Mouse (Mus musculus): ENCODE results near the gene Styx. TPM values are rescaled to one million over a fixed set of nuclear protein-coding genes. Genes with fewer than 3 reads are reported as not detected.
A peak's percentile ranks its signal among the peaks of the same experiment; 100 is the strongest.
"Not testable (repeated sequence)": the region's sequence is repeated elsewhere in the genome, so short reads cannot be mapped to it uniquely, and the experiment has no call there.

Gene Styx
- total and polyA plus RNA-seq, 3 experiments = 3.8 to 33.4 (median 26.3) TPM

DNA sequence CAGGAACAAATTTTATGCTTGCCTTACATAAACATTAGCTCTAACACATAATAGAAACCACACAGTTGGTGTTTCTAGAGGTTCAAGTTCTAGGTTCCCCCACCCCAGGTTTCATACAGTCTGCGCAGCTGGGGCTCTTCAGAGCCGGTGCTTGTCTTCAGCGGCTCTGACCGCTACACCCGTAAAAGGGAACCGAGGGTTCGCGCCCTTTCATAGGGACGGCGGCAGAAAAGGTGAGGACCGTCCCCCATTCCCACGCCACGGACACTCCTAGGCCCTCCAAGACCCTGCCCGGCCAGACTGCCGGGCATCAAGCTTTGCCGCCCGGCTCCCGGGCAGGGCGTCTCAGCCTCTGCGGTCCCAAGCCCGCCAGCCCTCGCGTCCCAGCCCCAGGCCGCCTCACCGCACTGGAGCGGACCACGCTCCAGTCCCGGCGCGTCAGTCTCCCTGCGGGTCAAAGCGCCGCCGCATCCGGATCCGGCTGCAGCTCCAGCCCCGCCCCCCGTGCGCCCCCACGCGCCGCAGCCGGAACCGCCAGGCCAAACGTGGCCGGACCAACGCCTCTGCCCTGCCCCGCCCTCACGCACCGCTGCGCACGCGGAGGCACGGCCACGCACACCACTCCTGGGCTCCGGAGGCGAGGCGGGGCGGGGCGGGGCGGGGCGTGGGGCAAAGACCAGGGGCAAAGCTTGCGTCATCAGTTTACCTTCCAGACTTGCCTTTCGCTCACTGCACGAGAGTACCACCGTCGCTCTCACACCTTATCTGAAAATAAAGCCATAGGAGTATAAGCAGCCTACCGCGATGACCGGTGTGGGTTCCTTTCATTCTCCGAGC is 37.7 kb downstream of the Styx start:
- Histone ChIP-seq H3K9ac (ENCODE audit: low read depth, low read length) (peak overlapping the region; percentile 73), H3K27me3 (ENCODE audit: control insufficient read depth, insufficient read depth, low read length) (no peaks in the 10 kb centered on the region), H3K4me3 (peak overlapping the region; percentile 91), H3K4me1 (ENCODE audit: control insufficient read depth, insufficient read depth, low read length) (peaks cover 2% of the 10 kb centered on the region; the same call in 1 of the 2 replicates), H3K27ac (peak overlapping the region; percentile 71), H3K36me3 (ENCODE audit: control insufficient read depth, insufficient read depth, low read length) (no peaks in the 10 kb centered on the region; the same call in 1 of the 2 replicates), H3K79me2 (replicated peaks; ENCODE audit: control insufficient read depth, insufficient read depth, low read length) (no peaks in the 10 kb centered on the region)
- TF ChIP-seq EP300 (IDR thresholded peaks at IDR 0.05; ENCODE audit: insufficient read depth, low read depth, low read length) = no peak
- peak; percentile 59 for TF ChIP-seq POLR2A (IDR thresholded peaks at IDR 0.05; ENCODE audit: insufficient read depth, low read depth, low read length)
- peak; percentile 52 for TF ChIP-seq CTCF (IDR thresholded peaks at IDR 0.05)
- WGBS = under 1% methylated on average over 71 of the region's 71 CpGs
- peak; percentile 94 to 95 for DNase-seq
- intact Hi-C loops (cut with DNase I) = loop anchor here (5.0 kb wide), 1 partner anchor 61 kb away; the partner anchor contains the start of gene Psmc6

DNA sequence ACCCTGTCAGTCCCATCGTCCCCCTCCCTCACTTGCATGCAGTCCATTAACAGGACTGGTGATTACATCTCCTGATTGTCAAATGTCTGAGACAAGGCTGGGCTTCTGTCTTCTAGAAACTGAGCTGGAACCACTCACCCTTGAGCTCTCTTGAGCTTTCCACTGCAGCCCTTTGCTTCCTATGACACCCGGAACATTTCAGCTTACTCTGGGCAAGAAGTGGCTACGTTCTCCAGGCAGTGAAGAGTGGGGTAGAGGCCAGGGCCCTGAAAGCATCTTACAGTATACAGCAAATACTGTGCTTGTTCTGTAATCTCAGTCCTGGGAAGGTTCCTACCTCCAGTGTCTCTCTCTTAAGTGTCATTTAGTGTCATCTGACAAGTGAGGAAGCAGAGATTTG is 38.3 kb downstream of the Styx start:
- H3K4me3 ChIP-seq = peak overlapping the region; percentile 91
- no peak for DNase-seq
- H3K9ac ChIP-seq (ENCODE audit: low read depth, low read length) = peak overlapping the region; percentile 73
- H3K4me1 ChIP-seq (ENCODE audit: control insufficient read depth, insufficient read depth, low read length) = peaks cover 2% of the 10 kb centered on the region; the same call in 1 of the 2 replicates
- H3K27me3 ChIP-seq (ENCODE audit: control insufficient read depth, insufficient read depth, low read length) = no peaks in the 10 kb centered on the region
- peak overlapping the region; percentile 71 for H3K27ac ChIP-seq
- no peak for TF ChIP-seq EP300 (IDR thresholded peaks at IDR 0.05; ENCODE audit: insufficient read depth, low read depth, low read length)
- no peak for TF ChIP-seq POLR2A (IDR thresholded peaks at IDR 0.05; ENCODE audit: insufficient read depth, low read depth, low read length)
- no peak for TF ChIP-seq CTCF (IDR thresholded peaks at IDR 0.05)
- 0% methylated on average over 3 of the region's 3 CpGs for WGBS
- intact Hi-C loops (cut with DNase I) = loop anchor here (5.0 kb wide), 1 partner anchor 62 kb away; the partner anchor contains the start of gene Psmc6
- H3K36me3 ChIP-seq (ENCODE audit: control insufficient read depth, insufficient read depth, low read length) = no peaks in the 10 kb centered on the region; the same call in 1 of the 2 replicates
- no peaks in the 10 kb centered on the region for H3K79me2 ChIP-seq (replicated peaks; ENCODE audit: control insufficient read depth, insufficient read depth, low read length)

DNA sequence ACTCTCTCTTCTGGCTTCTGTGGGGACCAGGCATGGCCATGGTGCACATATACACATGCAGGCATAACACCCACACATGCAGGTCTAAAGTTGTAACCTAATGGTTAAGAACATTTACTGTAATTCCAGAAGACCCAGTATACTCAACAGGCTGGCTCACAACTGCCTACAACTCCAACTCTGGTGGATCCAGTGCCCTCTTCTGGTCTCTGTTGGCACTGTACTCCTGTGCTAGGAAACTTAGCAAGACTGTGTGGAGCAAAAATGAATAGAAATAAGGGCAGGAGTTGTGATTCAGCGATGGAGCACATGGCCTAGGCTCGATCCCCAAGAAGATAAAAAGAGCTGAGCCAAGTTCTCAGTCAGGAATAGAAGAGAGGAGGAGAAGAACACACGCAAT is 48.9 kb downstream of the Styx start:
- TF ChIP-seq CTCF (IDR thresholded peaks at IDR 0.05) (peak; percentile 45), EP300 (IDR thresholded peaks at IDR 0.05; ENCODE audit: insufficient read depth, low read depth, low read length) (no peak)
- H3K27me3 ChIP-seq (ENCODE audit: control insufficient read depth, insufficient read depth, low read length) = no peaks in the 10 kb centered on the region
- intact Hi-C loops (cut with DNase I) = no loop called here
- H3K9ac ChIP-seq (ENCODE audit: low read depth, low read length) = no peak overlapping the region
- H3K4me1 ChIP-seq (ENCODE audit: control insufficient read depth, insufficient read depth, low read length) = no peaks in the 10 kb centered on the region
- no peak overlapping the region for H3K27ac ChIP-seq
- H3K36me3 ChIP-seq (ENCODE audit: control insufficient read depth, insufficient read depth, low read length) = no peaks in the 10 kb centered on the region
- DNase-seq = no peak
- WGBS = 82% methylated on average over 3 of the region's 3 CpGs
- no peaks in the 10 kb centered on the region for H3K79me2 ChIP-seq (replicated peaks; ENCODE audit: control insufficient read depth, insufficient read depth, low read length)
- no peak overlapping the region for H3K4me3 ChIP-seq

DNA sequence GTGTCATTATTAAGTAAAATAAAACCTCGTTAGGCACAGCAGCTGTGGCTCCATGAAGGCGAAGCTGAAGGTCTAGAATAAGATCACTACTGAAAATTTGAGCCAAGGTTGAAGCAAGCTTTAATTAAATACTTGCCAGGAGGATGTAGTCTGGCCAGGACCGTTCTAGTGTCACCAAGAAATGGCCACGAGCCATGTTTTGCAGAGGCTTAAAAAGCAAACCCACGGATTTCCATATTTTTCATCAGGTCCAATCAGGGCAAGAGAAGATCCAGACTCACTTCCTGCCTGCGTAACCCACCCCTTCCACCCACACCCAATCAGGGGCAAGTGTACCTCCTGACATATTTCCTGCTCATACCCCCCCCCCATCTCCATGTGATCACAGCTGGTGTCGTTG is 52.8 kb downstream of the Styx start:
- no peak overlapping the region for H3K9ac ChIP-seq (ENCODE audit: low read depth, low read length)
- H3K27me3 ChIP-seq (ENCODE audit: control insufficient read depth, insufficient read depth, low read length) = no peaks in the 10 kb centered on the region
- DNase-seq = no peak
- WGBS = 74% methylated on average over 7 of the region's 7 CpGs
- intact Hi-C loops (cut with DNase I) = no loop called here
- H3K79me2 ChIP-seq (replicated peaks; ENCODE audit: control insufficient read depth, insufficient read depth, low read length) = no peaks in the 10 kb centered on the region
- no peak overlapping the region for H3K4me3 ChIP-seq
- H3K36me3 ChIP-seq (ENCODE audit: control insufficient read depth, insufficient read depth, low read length) = no peaks in the 10 kb centered on the region
- no peak overlapping the region for H3K27ac ChIP-seq
- no peaks in the 10 kb centered on the region for H3K4me1 ChIP-seq (ENCODE audit: control insufficient read depth, insufficient read depth, low read length)
- TF ChIP-seq POLR2A (IDR thresholded peaks at IDR 0.05; ENCODE audit: insufficient read depth, low read depth, low read length) (no peak), CTCF (IDR thresholded peaks at IDR 0.05) (no peak), EP300 (IDR thresholded peaks at IDR 0.05; ENCODE audit: insufficient read depth, low read depth, low read length) (no peak)

DNA sequence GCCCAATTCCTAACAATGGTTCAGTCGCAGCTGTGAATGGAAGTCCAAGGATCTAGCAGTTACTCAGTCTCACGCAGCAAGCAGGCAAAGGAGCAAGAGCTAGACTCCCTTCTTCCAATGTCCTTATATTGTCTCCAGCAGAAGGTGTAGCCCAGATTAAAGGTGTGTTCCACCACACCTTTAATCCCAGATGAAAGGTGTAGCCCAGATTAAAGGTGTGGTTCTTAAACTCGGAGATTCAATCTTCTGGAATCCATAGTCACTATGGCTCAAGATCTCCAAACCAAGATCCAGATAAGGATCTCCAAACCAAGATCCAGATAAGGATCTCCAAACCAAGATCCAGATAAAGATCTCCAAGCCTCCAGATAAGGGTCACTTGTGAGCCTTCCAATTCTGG is 53.9 kb downstream of the Styx start, which contains the start of gene Gnpnat1:
Gnpnat1 (minus strand) TSS at position 101 of the 400 bp plus-strand sequence.
- H3K9ac ChIP-seq (ENCODE audit: low read depth, low read length); H3K36me3 ChIP-seq (ENCODE audit: control insufficient read depth, insufficient read depth, low read length); intact Hi-C loops (cut with DNase I); H3K4me3 ChIP-seq; H3K27ac ChIP-seq; H3K4me1 ChIP-seq (ENCODE audit: control insufficient read depth, insufficient read depth, low read length); DNase-seq; H3K79me2 ChIP-seq (replicated peaks; ENCODE audit: control insufficient read depth, insufficient read depth, low read length); H3K27me3 ChIP-seq (ENCODE audit: control insufficient read depth, insufficient read depth, low read length): not testable (repeated sequence)
- WGBS = 87% methylated on average over 2 of the region's 3 CpGs

DNA sequence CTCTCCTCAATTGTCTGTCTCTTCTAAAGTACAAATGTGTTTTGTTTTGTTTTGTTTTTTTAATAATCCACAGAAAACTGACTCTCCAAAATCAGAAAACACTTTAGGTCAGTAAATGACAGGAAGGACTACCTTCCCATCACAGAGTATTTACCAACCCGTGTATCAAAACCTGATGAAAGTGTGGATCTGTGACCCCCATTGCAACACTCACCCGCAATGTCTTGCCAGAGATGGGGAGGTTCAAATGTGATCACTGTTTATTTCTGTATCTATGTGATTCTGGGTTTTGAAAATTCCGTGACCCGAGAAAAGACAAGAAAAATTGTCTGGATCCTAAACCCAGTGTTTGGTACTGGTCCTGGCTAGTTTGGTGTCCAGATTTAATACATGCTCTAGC is 65.4 kb downstream of the Styx start:
- no peaks in the 10 kb centered on the region for H3K27me3 ChIP-seq (ENCODE audit: control insufficient read depth, insufficient read depth, low read length)
- DNase-seq = no peak
- intact Hi-C loops (cut with DNase I) = no loop called here
- H3K36me3 ChIP-seq (ENCODE audit: control insufficient read depth, insufficient read depth, low read length) = no peaks in the 10 kb centered on the region
- no peaks in the 10 kb centered on the region for H3K4me1 ChIP-seq (ENCODE audit: control insufficient read depth, insufficient read depth, low read length)
- H3K9ac ChIP-seq (ENCODE audit: low read depth, low read length) = no peak overlapping the region
- no peak overlapping the region for H3K4me3 ChIP-seq
- WGBS = 78% methylated on average over 4 of the region's 4 CpGs
- H3K79me2 ChIP-seq (replicated peaks; ENCODE audit: control insufficient read depth, insufficient read depth, low read length) = no peaks in the 10 kb centered on the region
- no peak overlapping the region for H3K27ac ChIP-seq
- no peak for TF ChIP-seq EP300 (IDR thresholded peaks at IDR 0.05; ENCODE audit: insufficient read depth, low read depth, low read length)
- TF ChIP-seq POLR2A (IDR thresholded peaks at IDR 0.05; ENCODE audit: insufficient read depth, low read depth, low read length) = no peak
- TF ChIP-seq CTCF (IDR thresholded peaks at IDR 0.05) = no peak
